Mouse (Mus musculus) liver (tissue): ENCODE data around the gene Ccnd1.

Experiments
- DNase-seq: peaks from one replicate; pipeline ENCODE4 v3.0.0-alpha.2; 2020; ENCODE audit warnings: mixed read lengths

Ccnd1 gene

DNA sequence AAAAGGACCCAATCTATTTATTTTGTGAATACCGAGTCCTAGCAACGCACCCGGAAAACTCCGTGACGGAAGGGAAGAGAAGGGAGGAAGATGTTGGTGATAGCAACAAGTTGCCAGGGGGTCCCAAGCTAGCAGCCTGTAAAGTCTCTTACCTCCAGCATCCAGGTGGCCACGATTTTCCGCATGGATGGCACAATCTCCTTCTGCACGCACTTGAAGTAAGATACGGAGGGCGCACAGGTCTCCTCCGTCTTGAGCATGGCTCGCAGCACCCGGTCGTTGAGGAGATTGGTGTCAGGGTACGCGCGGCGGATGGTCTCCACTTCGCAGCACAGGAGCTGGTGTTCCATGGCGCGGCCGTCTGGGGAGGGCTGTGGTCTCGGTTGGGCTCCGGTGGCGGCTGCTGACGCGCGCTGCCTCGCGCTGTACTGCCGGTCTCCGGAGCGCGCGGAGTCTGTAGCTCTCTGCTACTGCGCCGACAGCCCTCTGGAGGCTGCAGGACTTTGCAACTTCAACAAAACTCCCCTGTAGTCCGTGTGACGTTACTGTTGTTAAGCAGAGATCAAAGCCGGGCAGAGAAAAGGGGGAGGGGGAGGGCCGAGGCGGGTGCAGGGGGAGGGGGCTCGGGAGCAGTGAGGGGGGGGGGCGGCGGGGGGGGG, at the start of gene Ccnd1:
Gene Ccnd1 (minus strand): TSS at position 582 of the 659 bp plus-strand sequence.
- peak; percentile 67 for DNase-seq

DNA sequence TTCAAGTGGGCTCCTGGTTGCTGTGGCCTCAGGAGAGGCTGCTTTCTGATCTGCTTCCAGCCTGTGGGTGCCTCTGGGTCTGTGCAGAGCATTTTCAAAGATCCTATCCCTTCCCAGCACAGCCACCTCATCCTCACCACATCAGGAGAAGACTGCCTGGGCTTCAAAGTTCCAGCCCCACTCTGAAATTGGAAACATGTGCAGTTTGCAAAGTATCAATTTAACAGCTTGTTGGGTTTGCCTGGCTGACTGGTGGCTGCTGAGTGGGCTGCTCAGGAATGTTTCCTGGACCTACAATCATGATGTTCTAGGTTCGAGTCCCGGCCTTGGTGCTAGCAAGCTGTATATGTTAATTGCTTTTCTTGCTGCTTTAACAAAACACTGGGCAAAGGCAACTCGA, 49.1 kb upstream of the Ccnd1 start:
- DNase-seq, result no peak

DNA sequence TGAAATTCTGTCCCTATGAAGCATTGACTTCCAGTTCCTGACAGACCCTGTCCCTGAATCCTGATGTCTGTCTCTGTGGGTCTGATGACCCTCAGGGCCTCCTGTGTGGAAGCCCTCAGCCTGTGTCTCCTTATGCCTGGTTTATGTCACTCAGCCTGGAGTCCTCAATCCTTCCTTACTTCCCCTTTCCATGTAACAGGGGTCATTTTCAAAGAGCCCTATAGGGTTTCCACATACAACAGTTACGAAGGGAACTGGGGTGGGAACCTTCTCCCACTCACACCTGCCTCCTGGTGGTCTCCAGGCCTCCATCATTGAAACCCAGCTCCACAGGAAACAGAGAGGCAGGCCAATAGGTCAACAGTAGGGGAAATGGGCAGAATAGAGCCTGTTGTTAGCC, 45.4 kb upstream of the Ccnd1 start:
- no peak for DNase-seq

- DNase-seq, result no peak
These were observed 42.8 kb upstream of the Ccnd1 start for GRCm38 (mm10) chr7:144982358-144983110.

DNA sequence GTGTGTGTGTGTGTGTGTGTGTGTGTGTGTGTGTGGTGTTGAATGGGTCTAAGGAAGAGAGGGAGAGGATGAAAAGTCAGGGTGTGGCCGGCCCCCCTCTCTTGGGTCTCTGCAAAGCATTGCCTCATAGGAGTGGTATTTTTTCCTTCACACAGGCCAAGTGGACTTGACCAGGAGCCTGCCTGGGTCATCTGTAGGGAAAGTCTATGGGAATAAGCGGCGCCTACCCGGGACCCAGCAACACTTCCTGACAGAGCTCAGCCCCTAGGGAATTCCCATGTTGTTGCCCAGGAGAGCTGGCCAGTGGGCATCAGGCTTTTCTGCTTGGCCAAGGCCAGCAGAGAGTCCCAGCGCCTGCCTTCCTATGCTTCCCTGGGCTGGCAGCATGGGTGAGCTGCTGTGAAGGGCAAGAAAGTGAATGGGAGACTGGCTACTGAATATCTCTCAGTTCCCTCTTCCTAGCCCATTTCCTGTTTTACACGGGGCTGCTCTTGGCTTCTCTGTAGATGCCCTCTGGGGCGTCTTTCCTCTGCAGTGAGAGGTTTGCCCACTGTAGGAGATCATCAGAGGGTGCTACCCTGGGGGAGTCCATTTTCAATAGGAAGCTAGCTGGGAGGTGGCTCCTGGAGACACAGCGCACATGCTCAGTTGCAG, 41.8 kb upstream of the Ccnd1 start:
- DNase-seq, result no peak

- DNase-seq, result no peak
These were observed 40.1 kb upstream of the Ccnd1 start for GRCm38 (mm10) chr7:144979814-144980213.

DNA sequence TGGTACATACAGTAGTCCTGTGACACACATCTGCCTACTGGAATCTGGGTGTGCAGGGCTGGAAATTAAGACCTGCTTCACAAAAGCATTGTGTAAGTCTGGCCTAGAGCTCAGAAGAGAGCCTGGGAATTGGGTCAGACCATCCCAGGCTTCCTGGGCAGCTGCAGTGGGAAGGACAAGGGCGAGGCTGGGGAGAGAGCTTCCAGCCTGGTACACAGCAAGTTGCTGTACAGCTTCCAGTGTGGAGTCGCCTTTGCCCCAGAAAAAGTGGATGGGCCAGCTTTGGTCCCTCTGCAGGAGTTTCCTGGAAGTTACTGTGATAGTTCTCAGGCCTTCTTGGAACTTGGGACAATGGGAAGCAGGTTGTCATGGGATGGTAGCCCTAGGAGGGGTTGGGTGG, 37.4 kb upstream of the Ccnd1 start:
- DNase-seq, result no peak

- DNase-seq, result no peak
These were observed 33.7 kb upstream of the Ccnd1 start for GRCm38 (mm10) chr7:144973461-144973860.

GRCm38 (mm10) chr7:144971769-144972168, 32.0 kb upstream of the Ccnd1 start:
- no peak for DNase-seq

DNA sequence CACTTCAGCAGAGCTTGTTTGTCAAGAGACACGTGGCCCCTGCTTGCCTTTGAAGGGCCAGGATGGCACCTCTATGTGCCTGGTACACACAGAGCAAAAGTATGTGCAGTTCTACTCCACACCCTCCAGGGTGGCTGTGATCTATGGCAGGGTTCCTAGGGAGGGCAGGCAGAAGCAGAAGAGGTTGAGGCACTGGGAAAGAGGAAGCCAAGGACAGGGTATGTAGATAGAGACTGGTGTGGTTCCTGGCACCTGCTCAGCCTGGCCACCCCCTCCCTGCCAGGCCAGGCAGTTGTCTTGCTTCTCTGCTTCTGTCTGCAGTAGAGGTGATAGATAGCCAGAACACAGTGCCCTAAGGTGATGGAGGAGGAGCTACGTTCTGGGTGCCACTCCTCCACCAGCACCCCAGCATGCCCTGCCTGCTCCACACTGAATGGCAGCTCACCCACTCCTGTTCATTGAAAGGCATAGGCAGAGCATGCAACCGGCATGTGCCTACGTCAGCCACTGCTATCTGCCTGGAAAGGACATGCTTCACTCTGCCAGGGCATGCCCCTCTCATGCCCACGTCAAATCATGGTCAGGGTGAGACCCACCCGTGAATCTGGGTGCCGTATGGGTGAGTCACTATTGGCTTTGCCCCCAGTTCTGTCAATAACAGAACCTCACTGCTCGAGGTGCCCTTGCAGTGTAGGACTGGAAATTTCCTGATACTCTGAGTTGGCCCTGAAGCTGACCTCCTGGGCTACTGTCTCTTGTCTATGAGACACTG, 31.5 kb upstream of the Ccnd1 start:
- no peak for DNase-seq

GRCm38 (mm10) chr7:144965893-144966292, 26.2 kb upstream of the Ccnd1 start:
- DNase-seq, result no peak

DNA sequence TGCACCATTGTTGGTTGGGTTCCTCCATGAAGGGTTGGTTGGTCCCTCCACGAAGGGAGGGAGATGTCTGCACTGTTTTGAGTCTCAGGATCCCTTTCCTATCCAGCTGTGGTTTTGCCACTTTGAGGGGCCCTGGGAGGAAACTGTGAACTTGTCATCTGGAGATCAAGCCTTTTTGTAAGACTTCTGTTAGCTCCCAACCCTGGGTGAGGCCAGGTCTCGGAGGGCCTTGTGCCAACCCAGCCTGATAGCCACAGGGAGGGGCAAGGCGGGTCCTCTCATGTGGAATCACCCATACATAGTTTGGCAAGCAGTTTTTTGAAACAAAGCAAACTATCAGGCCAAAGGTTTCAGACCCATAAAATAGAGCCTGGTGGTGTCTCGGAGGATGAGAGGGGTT, 24.6 kb upstream of the Ccnd1 start:
- no peak for DNase-seq

- no peak for DNase-seq
These were observed 24.2 kb upstream of the Ccnd1 start for GRCm38 (mm10) chr7:144963911-144964310.

DNA sequence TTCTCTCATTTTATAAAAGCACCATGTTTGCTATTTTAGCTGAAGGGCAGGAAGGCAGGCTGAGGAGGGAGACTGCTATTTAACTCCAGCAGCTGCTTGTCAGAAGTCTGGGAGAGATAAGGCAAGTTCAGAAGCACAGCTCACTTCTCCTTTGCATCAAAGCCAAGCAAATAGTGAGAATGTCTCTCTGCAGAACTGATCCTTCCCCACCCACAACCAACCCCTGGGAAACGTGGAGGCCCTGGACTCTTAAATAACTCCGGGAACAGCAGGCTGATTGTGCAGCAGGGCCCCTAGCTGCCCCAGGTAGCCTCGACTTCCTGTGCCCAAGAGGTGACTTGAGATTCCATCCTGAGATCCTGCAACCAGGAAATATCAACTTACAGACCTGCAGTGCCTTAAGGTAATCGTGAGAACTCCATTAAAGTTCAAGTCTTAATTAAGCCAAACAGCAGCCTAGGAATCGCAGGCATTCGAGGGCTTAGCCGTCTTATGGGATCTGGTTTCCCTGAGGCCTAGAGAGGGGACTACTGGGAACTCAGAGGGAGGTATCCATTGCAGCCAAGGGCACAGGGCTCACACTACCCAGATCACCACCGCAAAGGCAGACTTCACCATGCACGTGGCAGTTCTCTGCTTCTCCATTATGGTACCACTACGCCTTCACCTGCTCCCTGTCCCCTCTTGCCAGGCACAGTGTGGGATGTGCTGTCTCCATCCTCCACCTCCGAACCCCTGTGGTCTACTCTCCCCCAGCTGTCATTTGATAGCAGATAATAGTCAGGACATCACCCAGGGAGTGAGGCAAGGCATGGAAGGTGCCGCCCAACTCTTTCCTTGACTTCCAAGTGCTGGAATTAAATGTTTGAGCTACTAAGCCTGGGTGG, 19.0 kb upstream of the Ccnd1 start:
- DNase-seq, result no peak

GRCm38 (mm10) chr7:144943254-144943653, 3.5 kb upstream of the Ccnd1 start:
- peak; percentile 72 for DNase-seq

DNA sequence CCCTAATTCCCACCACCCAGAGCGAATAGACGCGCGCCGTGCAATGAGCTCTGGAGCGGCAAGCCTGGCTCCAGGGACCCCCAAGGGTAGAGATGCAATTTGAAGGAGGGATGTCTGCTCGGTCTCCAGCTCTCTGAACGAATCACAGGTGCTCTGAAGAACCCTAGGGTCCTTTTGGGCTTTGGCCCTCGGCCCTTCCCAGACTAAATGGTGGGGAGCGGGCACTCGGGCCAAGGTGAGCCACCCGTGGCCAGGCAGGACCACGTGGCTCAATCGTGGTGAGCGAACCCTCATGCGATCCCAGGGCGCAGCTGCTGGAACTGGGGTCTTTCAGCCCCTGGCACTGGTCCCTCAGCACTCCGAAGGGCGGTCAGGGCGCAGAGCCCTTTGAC, 3.0 kb upstream of the Ccnd1 start:
- no peak for DNase-seq

DNA sequence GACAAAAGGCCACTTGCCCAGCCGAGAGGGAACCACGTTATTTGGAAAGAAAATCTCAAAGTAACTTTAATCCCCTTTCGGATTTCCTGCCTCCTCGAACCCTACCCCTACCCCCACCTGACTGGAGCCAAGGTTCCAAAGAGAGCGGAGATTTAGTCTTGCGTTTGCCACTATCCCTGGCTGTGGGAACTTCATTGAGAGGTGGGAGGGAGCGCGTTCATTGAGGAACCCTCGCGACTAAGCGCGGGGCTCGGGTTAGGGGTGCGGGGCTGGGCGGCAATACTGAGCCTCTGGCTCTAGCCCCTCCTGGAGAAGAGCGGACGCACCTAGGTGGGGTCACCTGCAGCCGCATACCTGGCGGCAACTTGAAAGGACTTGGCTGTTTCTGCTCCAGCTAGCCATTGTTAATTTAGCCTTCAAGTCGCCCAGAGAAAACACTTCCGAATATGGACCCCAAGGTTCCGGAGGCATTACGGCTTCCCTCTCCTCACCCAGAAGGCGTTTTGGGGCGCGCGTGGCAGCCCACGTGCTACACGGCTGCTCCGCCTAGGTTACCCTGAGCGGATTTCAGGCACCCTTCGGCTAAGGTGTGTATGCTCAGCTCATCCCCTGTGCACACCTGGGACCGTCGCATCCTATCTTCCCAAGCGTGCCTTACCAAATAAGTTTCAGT, 2.5 kb upstream of the Ccnd1 start:
- DNase-seq, result no peak

DNA sequence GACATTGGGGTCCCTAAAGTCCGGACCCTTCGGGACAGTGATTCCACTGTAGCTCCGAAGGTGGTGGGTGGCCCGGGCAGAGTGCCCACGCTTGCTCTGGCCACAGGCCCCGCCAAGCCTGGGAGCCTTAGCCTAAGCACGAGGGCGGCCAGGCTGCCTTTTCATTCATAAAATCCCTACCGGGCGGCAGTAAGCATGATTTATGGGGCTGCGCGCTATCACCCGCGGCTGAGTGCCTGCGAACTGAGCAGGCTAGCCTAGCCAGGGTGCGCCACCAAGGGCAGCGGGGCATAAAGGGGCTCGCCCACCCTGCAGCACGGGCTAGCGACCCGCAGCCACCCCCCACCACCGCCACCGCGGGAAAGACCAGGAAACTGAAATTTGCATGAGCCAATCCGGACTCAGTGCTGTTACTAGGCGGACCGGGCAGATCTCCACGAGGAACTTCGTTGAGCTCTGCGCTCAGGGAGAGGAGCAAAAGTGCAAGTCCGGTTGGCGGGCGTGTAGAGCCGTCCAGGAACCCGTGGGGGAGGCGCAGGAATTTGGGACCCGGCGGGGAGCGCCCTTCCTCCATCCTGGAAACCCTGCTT, 1.6 kb upstream of the Ccnd1 start:
- peak; percentile 81 for DNase-seq

DNA sequence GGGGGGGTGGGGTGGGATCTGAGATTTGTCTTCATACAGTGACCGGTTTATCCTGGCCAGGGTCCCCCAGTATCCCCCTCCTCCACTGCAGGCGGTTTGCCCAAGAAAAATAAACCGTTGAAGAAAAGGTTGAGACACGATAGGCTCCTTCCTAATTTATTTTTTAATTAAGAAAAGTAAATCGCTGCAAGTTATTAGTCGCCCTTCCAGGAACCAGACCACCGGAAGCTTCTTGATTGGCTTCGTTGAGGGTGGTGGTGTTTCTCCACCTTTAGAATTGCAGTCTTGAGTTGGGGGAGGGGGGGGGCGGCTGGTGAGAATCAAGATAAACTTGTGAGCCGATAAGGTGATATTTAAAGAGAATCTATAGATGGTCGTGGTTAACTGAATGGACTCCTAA, 860 bp upstream of the Ccnd1 start:
- no peak for DNase-seq

GRCm38 (mm10) chr7:144940003-144940571, 362 bp upstream of the Ccnd1 start:
- no peak for DNase-seq
